Mouse (Mus musculus) adrenal gland, postnatal 36 days (tissue): ENCODE data around the gene Fthl17f. TPM values are rescaled to one million over a fixed set of nuclear protein-coding genes. Genes with fewer than 3 reads are reported as not detected.
"Not testable (repeated sequence)": the region's sequence is repeated elsewhere in the genome, so short reads cannot be mapped to it uniquely, and the experiment has no call there.

Experiments
- DNase-seq, 2 experiments: peaks; one replicate each; pipeline ENCODE4 v3.0.0; 2021; ENCODE audit warnings: mixed read lengths in 1 of 2
- long read RNA-seq, 2 experiments: library from polyadenylated mRNA; stranded (forward); transcript quantifications; one replicate each; pipeline ENCODE4 v2.0.0; 2021; ENCODE audit warnings: borderline sequencing depth in 2 of 2
- total RNA-seq, 2 experiments: library from RNA; stranded (reverse); gene quantifications; 2 replicates each; pipeline ENCODE4 v1.2.3; 2021

Fthl17f gene
- total RNA-seq: not detected
- long read RNA-seq, experiment 1: 0 reads
- long read RNA-seq, experiment 2: 0 reads

DNA sequence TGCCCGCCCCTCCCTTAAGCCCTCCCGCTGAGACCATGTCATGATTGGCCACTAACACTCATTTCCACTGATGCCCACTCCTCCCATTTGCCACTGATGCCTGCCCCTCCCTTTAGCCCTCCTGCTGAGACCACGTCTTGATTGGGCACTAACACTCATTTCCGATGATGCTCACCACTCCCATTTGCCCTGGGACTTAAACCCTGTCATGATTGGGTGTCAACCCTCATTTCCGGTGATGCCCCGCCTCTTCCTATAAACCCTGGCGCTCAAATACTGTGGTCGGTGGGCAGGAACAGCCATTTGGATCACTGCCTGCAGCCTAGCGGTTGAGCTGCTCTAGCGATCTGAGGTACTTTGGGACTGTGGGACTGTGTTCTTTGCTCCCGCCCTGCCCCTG, at the start of gene Fthl17f:
Gene Fthl17f (plus strand): TSS at position 301 of the 400 bp plus-strand sequence.
- not testable (repeated sequence) for DNase-seq

DNA sequence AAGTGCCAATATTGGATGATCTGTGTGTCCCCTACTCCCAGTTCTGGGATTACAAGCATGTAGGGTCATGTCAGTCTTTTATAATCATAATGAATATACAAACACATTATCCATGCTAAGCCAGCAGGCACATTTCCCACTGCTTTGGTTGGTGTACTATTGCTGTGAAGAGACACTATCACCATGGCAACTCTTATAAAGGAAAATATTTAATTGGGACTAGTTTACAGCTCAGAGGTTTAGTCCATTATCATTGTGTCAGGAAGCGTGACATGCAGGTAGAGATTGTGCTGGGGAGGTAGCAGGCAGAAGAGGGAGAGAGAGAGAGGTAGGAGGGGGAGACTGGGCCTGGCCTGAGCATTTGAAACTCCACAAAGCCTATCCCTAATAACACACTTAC, 46.7 kb upstream of the Fthl17f start:
- DNase-seq: no peak

DNA sequence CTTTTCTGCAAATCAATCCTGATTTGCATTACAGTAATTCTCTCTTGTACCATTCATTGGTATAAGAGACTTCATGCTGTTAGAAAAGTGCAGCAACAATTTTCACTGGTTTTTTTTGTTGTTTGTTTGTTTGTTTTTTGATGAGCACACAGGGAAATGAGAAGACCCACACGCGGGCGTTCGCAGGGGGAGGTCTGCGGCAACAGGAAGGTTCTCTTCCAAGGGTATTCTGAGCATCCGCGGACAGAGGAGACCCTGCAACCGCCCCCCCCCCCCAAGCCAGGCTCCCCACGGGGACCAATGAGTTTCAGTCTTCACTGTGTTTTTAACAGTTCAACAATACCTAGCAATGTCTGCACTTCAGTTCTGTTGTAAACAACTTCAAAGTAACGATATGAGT, 43.3 kb upstream of the Fthl17f start:
- no peak for DNase-seq

- not testable (repeated sequence) for DNase-seq
Measured at GRCm38 (mm10) chrX:9033193-9033592, 29.6 kb upstream of the Fthl17f start, which contains the start of gene Fthl17e. Gene Fthl17e (plus strand): TSS chrX:9033493.

DNA sequence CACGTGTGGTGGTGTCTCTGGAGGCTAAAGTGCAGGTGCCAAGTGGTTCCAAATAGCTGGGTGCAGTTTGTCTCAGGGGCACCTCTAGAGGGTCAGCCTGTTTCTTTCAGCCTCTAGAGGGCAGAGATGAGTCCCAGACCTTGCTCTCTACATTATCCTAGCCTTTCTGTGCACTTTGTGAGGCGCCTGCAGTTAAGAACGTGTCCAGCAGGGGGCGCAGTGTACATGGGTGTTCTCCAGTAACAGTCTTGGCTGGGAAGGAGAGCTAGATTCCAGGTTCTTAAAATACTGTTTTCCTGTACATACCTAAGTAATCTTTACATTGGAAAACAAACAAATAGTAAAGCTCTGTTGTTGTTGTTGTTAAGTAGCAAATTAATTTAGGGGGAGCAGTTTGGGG, 21.2 kb upstream of the Fthl17f start:
- DNase-seq: peak in 1 of 2 experiments; percentile 7

DNA sequence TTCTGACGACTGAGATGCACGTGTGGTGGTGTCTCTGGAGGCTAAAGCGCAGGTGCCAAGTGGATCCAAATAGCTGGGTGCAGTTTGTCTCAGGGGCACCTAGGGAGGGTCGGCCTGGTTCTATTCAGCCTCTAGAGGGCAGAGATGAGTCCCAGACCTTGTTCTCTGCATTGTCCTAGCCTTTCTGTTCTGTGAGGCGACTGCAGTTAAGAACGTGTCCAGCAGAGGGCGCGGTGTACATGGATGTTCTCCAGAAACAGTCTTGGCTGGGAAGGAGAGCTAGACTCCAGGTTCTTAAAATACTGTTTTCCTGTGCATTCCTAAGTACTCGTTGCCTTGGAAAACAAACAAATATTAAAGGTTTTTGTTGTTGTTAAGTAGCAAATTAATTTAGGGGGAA, 1.9 kb upstream of the Fthl17f start:
- peak; percentile 51 to 74 for DNase-seq

GRCm38 (mm10) chrX:9062101-9062500, 714 bp upstream of the Fthl17f start:
- no peak for DNase-seq

- DNase-seq: peak; percentile 61 to 71
Measured at GRCm38 (mm10) chrX:9077699-9078098, 14.9 kb downstream of the Fthl17f start.

- DNase-seq: not testable (repeated sequence)
Measured at GRCm38 (mm10) chrX:9095066-9095465, 32.3 kb downstream of the Fthl17f start.

- DNase-seq: no peak
Measured at GRCm38 (mm10) chrX:9104262-9104661, 41.4 kb downstream of the Fthl17f start, which contains the start of gene 4930402K13Rik. Gene 4930402K13Rik (plus strand): TSS chrX:9104562.

- DNase-seq: no peak
Measured at GRCm38 (mm10) chrX:9110381-9110780, 47.6 kb downstream of the Fthl17f start.

Other genes with a start within 250 kb of the Fthl17f start
- not detected for gene Gm6592, start 219.0 kb upstream of the Fthl17f start, total RNA-seq
- gene Gm5751, start 188.8 kb upstream of the Fthl17f start, total RNA-seq: not detected
- gene B630019K06Rik, start 170.6 kb upstream of the Fthl17f start, total RNA-seq: 10 to 100 TPM in 1 of 2 experiments, 1 to 10 TPM in 1; 8.1 to 10.2 TPM
- not detected for gene Fthl17b, start 100.0 kb upstream of the Fthl17f start, total RNA-seq
- gene Fthl17c, start 86.5 kb upstream of the Fthl17f start, total RNA-seq: not detected
- not detected for gene Fthl17d, start 76.3 kb upstream of the Fthl17f start, total RNA-seq
- not detected for gene Fthl17e, start 29.5 kb upstream of the Fthl17f start, total RNA-seq
- gene 4930402K13Rik, start 41.5 kb downstream of the Fthl17f start, total RNA-seq: not detected
- 1 to 10 TPM; 1.9 to 5.4 TPM for gene Lancl3, start 136.9 kb downstream of the Fthl17f start, total RNA-seq
- gene Gm14862, start 193.9 kb downstream of the Fthl17f start, total RNA-seq: not detected
- 1 to 10 TPM; 1.5 TPM for gene Xk, start 209.7 kb downstream of the Fthl17f start, total RNA-seq
- gene H2al1m, start 220.7 kb downstream of the Fthl17f start, total RNA-seq: under 1 TPM in 1 of 2 experiments, not detected in 1; 0.86 TPM